Mouse (Mus musculus) ES-CJ7 (cell line): ENCODE measurements around the gene Smim11.

ENCODE experiments used
- DNase-seq: peaks from one replicate; pipeline ENCODE4 v3.0.0; 2011; ENCODE audit warnings: low read depth, low spot score

Gene Smim11

DNA sequence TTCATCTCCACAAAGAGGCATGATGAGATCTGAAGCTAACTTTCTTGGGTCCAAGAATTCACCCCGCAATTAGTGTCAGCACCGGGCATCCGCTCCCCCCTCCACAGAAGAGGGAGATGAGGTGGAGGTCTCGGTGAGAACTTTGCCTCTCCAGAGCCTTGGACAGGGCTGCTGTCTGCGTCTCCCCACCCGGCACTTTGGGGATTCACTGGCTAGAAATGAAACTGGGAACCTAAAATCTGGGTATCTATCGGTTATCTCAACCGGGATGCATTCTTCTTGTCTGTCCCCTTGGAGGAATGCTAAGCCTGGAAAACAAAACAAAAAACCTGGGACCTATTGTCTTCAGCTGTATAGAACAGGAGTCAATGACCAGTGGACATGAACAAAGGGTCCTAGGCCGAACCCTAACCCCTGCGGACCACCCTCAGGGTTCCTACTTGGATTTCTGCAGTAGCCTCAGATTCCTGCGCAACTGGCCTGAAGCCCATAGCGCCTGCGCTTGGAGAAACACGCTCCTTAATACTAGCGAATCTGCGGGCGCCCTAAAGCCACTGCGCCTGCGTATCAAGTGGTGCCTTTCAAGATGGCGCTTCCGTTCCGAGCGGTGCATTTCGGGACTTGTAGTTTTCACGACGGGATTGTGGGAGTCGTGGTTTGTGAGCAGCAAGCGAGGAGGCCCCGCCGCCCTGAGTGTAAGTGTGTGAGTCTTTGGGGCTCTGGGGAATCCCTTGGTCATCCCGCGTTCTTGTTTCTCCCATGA is at the start of gene Smim11:
Smim11 (plus strand) TSS at position 638 of the 763 bp plus-strand sequence.
- peak; percentile 98 for DNase-seq

DNA sequence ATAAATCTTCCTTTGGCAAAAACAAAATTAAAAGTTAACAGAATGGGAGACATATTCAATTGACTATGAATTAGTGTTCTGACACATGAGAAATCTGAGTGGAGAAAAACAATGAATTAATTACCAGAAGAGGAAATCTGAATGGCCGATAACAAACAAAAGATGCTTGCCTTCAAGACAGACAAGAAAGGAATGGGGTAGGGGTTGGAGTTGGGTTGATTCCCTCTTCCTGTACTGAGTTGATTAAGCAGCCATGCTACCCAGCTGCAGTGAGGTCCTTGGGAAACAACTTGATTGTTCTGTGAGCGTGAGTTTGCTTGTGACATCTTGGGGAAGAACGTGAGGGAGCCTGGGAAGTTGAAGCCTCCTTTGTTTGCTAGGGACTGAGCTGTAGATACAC is 46.8 kb upstream of the Smim11 start:
- no peak for DNase-seq

DNA sequence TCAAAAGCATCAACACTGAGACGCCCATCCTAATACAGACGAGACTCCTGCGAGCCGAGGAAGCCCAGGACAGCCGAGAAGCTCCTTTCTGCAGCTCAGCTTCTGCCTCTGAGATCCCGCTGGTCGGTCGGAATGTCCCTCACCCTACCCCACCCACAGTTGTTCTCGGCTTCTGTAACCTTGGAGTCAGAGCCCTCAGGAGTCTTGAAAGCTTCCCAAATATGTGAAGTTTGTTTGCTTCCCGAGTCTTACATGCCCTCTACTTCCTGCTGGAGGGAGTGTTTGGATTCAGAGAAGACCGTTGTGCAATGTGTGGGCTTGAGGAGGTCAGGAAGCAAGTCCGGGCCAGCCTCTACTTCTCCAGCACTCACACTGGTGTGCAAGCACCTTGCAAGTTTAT is 33.2 kb upstream of the Smim11 start:
- no peak for DNase-seq

DNA sequence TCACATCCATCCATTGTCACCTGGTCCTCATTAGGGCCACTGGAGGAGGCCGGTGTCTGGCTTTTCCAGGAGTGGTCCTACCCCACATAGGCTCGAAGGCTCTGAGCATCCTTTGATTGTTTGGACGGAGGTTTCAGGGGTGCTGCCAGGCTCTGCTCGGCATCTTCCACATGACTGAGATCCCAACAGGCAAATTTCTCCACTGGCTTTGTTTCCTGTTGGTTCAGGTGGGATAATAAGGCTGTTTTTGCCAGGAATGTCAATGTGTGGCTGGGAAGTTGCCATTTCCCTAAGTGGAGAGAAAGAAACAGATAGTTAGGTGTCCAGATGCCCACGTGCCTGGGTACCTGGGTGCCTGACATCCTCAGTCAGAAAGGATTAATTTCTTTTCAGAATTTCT is 26.6 kb upstream of the Smim11 start:
- no peak for DNase-seq

DNA sequence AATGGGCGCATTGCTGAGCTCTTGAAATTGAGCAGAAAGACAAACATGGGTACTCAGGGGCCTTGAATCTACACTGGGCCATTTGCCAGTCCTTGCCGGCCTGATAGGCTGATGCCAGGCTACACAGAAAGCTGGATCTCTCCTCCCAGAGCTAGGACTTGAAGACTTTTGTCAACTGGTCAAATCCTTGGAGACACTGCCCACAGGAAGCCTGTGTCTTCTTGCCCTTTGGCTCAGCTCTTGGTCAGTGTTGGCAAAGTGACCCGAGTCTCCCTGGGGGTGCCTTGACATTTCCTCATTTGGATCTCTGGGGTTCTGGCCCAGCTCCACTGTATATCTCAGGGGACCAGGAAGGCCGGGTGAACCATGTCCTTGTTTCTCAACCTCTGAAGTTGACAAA is 25.6 kb upstream of the Smim11 start:
- no peak for DNase-seq

DNA sequence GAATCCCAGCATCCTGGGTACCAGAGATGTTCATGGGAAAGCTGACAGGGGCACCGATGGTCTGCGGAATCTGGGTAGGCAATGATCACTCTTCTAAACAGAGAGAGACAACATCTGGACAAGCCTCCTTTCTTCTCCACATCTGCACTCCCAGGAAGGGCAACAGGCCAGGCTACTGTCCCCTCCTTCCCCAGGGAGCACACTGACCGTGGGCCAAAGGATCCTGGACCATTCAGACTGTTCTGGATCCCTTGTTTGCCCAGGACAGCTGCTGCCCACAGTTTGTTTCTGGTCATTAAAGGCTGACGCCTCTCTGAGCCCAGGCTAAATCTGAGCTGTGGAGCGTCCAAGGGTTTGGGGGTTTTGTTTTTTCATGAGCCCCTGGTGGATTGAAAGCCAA is 18.4 kb upstream of the Smim11 start:
- no peak for DNase-seq

DNA sequence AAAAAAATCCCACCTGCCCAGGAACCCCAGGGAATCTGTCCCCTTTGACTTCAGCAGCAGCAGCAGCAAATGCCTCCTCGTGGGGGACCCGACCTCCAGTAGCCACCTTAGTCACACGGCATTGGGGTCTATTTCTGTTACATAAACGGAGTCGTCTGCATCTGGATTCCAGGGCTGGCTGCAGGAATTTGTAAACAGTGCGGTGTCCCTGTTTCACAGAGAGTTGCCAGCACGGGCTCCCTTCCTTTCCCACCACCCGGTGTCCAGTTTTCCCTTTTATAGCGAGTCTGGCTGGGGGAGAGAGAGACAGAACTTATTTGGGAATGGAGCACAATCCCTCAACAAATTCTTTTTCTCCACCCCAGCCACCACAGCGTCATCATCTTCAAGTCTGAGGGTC is 16.0 kb upstream of the Smim11 start:
- no peak for DNase-seq

DNA sequence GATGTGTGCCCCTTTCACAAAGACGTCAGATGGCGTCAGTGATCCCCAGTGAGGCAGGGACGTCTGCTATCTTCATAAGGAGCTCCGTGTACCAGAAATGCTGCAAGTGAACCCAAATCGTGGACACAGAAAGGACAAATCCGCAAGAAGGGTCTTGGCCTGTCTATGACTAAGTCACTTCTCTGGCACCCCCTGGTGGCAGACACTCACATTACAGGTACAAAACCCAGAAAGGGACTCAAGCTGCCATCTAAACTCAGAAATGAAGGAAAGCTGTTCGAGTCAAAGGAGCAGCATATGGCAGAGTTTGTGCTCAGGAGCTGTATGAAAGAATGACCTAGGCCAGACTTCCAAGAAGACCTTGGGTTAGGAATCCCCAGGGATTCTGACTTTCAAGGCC is 14.5 kb upstream of the Smim11 start:
- DNase-seq, result peak; percentile 80

DNA sequence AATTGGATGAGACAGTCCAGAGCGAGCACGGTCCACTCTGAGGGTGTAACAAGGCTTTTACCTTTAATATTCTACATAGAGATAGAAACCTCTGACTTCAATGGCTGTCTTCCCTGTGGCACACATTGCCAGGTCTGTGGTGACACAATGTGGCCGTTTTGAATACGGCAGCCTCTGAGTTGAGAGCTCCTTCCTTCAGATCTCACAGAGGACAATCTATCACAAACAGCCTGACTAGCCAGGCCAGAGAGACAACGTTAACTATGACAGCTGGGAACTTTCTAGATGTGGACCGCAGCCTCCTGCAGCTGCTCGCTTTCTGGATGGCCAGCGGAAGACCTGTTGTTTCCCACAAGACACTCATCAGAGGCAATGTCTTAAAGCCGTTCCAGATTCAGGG is 12.3 kb upstream of the Smim11 start:
- DNase-seq, result no peak

DNA sequence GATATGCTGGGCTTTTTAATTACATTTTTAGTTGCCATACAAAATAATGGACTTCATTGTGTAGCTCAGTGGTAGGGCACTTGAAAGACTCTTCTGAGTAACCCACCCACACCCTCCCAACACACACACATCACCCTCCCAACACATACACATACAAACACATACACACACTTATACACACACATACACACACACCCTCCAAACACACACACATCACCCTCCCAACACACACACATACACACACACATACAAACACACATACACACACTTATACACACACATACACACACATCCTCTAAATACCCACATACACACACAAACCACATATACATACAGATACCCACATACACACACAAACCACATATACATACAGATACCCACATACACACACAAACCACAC is 11.0 kb upstream of the Smim11 start:
- no peak for DNase-seq

DNA sequence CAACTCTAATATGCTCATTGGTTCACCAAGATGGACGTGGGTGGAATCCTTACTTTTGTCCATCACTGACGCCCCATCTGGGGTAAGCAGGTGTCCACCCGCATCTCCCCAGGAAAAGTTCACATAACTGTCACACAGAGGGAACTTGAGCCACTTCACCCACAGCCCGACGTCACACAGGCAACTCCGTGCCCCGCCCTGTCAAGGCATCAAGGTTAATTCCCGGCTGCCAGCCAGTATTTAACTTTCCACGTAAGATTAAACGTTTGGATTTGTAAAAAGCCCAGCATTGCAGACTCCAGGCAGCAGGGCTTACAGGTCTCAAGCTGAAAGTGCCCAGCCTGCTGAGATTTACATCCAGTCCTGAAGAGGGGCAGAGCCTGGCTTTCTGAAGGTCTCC is 9.0 kb upstream of the Smim11 start, which contains the start of gene Kcne2:
Kcne2 (plus strand) TSS at position 289 of the 400 bp plus-strand sequence.
- DNase-seq, result no peak

DNA sequence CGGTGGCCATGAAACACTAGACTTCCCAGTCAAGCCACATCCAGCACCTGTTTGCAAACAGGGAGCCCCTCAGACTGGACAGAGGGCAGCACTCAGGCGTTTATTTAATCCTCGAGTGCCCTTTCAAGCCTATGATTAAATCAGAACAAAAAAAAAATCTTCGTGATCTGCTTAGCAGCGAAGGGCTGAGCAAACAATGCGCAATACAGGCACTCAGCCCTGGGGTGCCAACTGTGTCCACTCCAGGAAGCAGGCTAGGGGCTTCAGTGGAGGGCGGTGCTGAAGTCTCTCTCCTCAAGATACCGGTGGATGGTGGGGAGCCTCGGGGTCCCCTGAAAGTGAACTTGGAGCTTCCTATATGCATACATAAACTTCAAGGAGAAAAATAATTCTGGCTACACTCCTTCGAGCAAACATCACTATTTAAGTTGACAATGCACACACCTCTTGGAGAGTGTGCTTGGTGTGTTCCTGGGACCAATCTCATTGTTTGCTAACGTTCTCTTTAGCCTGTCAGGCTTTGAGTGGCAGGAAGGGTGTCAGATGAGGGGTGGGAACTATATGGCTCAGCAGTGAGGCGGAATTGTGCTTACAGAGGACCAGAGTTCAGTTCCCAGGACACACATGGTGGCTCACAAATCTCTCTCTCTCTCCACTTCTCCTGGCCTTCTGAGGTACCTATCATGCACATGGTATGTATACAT is 6.7 kb upstream of the Smim11 start:
- no peak for DNase-seq

DNA sequence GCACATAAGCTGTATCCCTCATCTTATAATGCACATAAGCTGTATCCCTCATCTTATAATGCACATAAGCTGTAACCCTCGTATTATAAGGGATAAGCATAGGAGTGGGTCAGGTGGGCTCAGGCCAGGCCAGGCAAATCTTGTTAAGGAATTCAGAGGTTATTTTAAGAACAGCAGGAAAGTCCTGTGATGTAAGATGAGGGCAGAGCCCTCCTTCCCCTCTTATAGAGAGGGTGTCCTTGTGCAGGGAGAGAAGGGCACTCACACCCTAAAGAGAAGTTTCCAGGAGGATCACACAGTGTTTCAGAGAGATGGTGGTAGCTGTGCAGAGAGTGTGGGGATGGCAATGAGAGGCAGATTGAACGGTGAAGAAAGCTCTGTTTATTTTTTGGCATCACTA is 5.8 kb upstream of the Smim11 start:
- no peak for DNase-seq

DNA sequence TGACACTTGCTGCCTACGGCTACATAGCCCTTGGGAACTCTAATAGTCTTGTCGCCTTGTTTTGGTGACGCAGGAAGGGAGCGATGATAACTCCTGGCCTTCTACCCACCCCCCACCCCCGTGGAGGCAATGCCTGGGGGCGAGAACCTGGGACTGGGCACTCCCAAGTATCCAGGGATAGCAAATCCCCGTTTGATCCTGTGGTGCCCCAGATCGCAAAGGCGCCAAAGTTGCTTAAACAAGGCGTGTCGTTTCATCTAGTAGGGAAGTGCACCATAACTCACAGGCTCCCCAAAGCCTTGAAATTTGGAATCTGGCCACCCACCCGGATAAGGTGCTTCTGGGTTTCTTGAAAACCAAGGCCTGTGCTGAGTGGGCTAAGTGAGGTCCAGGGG is 323 bp downstream of the Smim11 start:
- no peak for DNase-seq

DNA sequence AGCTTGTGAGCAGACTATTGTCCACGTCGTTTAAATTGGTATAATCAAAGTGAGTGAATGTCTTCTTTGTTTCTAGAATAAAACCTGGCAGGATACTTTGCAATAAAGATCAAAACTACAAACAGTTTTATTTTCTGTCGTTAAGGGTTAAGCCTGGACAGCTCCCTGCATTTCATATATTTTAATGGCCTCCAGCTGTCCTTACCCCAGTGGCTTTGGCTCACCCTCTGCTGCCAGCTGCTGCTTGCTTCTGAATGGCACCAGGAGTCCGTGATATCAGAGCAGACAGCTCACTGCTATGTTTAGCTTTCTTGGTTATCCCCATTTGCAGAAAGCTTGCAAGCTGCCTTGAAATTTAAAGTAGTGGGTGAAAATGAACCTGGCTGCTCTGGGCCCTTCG is 903 bp downstream of the Smim11 start:
- no peak for DNase-seq

DNA sequence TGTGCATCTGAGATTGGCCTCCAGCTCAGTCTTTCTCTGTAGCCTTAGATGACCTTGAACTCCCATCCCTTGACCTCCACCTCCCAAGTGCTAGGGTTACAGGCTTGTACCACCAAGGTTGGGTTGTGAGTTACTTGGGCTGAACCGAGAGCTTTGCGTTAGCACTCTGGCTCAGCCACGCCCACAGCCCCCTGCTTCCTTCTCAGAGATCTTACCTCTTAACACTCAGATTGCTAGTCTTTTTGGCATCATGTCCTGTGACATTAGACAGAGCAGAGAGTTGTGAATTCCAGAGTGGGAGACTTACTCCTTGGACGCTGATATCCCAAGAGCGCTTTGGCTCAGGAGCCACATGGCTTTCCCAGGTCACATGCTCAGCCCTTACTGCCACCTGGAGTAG is 1.4 kb downstream of the Smim11 start:
- DNase-seq, result peak; percentile 34

DNA sequence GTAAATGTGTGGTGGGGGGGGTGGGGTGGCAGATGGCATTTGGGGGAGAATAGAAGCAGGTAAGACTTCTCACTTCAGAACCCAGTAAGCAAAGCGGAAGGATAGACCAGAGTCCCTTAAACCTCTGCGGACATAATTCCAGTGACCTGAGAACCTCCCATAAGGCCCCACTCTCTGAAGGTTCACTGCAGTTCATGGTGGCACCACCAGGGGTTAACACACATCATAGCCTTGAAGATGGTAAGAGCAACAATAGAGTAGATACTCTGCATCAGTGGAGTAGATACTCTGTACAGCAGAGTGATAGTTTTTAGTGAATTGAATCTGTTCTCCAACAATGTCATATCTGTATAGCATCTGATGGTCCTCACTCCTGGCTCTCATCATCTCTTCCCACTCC is 4.4 kb downstream of the Smim11 start:
- DNase-seq, result peak; percentile 61

DNA sequence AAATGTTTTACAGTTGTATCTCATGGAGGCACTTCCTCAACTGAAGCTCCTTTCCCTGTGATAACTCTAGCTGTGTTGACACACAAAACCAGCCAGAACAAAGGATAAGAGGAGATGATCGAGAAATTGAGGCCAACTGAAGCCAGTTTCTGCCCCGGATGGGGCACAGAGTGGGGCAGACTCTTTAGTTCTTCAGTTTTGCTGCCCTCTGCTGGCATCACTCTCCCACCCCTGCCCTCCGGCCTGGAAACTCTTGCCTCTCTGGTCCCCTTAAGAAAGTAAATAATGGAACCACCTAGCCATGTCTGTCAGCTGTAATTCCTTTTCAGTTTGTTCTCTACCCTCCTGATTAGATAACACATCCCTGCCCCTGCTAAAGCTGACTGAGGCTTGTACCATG is 6.9 kb downstream of the Smim11 start:
- DNase-seq, result no peak

DNA sequence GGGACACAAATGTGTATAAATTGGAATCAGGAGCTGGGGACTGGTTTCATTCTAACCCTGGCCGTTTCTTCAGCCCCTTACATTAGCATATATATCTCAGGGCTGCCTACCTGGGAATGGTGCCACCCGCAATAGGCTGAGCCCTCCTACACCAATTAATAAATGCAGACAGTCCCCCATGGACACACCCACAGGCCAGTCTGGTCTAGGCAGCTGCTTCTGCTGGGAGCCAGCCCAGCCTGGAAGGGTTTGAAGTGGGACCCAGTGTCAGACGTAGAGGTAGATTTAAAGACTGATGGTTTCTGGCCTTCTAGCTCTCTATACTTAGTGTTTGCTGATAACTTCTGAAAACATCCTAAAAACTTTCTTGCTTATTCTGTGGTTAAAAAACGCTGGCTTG is 8.0 kb downstream of the Smim11 start:
- DNase-seq, result no peak

DNA sequence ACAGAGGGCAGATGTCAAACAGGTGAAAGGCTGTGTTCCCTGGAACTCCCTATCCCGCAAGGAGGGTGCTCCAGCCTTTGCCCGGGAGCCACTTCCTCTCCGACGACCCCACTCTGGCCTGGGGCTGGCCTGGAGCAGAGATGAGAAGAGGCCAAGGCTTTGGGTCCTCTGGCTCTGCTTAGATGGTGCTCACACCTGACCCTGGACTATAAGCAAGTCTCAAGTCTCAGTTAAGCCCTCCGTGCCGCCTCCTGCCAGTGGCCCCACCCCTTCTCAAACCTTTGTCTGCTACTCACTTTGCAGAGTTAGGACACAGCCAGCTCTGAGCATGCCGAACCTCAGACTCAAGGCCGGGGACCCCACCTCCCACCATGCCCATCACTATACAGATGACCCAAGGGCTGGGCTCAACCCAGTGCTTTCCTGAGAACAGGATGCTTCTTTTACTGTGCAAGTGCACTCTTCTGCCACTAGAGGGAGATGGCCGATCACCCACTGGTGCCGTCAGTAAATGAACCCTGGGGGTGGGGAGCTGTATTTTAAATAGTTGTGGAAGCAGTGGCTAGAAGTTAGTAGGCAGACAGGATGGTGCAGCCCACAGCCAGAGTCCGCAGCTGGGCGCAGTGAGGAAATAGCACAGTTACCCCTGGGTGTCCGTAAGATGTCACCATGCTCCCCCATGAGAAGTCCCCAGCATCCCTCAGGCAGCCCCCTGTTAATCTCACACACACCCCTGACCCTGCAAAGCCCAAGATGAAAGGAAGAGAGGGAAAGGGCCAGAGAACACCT is 13.1 kb downstream of the Smim11 start:
- peak; percentile 69 for DNase-seq

DNA sequence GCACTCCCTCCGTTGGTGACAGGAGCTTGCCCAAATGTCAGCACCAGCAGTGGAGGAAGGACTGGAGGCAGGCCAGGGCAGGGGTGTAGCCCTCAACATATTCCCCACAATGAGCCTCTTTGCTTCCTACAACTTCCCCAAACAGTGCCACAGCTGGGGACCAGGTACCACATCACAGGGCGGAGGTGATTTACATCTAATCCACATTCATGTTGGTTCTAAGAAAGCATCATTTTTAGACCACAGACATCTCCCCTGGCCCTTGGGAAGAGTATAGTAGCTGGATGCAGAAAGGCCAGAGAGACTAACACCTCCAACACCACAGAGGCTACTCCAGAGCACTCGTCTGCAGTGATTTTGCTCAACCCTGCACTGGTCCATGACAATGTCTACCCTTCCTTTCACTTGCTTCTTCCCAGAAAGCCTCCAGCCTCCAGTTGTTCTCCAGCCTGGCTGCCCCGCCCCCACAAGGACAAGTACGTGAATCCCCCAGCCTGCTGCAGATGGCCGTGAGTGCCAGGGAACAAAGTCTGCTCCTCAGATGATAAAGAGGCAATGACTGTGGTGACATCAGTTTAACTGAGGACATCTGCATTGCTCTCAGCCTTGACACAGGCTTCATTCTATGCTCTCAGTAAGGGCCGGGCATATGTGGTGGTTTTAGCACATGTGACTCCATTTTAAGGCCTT is 15.1 kb downstream of the Smim11 start:
- no peak for DNase-seq
